Mouse (Mus musculus) bone marrow, adult 2 months (tissue): ENCODE data around the gene Pdk2.

Experiments
- CTCF ChIP-seq: fragments of 200-500 bp; IDR thresholded peaks from 2 replicates; pipeline ENCODE4 v1.5.1; 2011; ENCODE audit warnings: low read length, control low read depth; ENCODE audit not compliant: control insufficient read depth, insufficient read depth
- POLR2A ChIP-seq: fragments of 200-500 bp; IDR thresholded peaks from 2 replicates; pipeline ENCODE4 v1.6.1; 2011; ENCODE audit warnings: low read depth, mild to moderate bottlenecking, control low read depth, low read length, borderline replicate concordance; ENCODE audit not compliant: control insufficient read depth

DNA sequence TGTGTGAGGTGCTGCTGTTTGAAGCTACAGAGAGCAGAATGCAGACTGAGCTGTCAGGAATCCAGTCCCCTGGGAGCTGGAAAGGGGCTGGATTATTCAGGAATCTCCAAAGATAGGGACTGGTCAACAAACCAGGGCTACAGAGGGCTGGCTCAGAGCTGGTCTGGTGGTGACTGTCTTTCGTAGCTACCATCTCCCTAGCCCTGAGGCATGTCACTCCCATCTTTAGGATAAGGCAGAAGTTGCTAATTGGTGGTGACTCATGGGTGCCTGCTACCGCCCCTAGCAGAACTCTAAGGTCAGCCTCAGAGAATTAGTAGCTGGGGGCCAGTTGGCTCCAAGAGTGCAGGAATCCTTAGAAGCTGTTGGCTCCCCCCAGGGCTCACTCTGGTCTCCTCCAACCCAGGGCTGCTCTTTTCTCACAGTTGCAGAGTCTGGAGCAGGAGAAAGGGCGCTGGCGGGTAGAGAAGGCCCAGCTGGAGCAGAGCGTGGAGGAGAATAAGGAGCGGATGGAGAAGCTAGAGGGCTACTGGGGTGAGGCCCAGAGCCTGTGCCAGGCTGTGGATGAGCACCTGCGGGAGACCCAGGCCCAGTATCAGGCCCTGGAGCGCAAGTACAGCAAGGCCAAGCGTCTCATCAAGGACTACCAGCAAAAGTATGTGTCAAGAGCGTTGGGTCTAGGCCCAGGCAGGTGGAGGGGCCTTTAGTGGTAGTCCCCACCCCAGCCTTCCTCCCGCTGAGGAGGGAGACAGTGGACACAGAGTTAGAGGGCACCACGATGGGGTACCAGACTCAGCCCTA lies 36.8 kb downstream of the Pdk2 start:
- no peak for TF ChIP-seq CTCF
- TF ChIP-seq POLR2A = no peak
